Mouse (Mus musculus): ENCODE data around the gene Cenpu.

The Cenpu gene

GRCm38 (mm10) chr8:46551615-46552440 lies at the start of gene Cenpu:
Gene Cenpu (plus strand): TSS chr8:46552028.
- peak; percentile 98 to 99 for DNase-seq

GRCm38 (mm10) chr8:46502333-46503071 lies 49.3 kb upstream of the Cenpu start:
- DNase-seq = no peak

DNA sequence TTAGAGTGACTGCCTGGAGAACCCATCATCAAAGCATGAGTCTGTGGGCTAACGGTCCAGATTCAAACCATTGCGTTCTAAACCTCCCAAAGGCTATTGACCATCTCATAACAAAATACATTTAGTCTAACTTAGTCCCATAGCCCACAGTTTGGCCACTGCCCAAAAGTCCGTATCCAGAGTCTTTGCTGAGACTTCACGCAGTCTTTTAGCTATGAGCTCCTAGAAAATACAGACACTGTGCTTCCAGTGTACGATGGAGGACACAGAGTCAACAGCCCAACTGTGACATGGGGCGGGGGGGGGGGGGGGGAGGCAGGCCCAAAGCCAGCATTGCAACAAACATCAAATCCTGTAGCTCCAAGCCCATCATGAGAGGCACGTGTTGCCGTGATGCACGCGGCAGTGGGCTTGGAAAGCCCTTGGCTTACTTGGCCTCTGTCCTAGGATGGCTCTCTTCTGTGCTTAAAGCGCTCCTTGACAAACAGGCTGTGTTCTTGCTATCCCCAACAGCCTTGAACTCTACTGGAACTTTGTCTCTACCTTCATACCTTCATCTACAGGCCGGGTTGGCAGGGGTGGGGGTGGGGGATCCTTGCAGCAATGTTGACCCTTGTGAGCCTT lies 48.6 kb upstream of the Cenpu start:
- no peak for DNase-seq

DNA sequence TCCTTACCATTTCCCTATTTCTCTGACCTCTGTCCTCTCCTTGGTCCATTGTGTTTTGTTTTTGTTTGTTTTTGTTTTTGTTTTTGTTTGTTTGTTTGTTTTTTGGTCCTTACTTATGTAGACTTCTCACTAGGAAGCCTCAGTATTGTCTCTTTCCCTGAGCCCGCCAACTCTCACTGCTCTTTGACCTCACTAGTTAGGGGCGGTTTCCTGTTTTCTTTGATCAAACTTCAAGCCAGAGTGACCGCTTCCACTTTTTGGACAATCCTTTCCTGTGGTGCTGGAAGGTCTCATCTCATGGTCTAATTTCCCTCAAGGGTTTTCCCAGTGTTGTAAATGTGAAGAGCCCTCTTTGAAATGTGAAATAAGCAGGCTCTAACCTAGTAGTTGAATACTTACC lies 47.6 kb upstream of the Cenpu start:
- DNase-seq = no peak

DNA sequence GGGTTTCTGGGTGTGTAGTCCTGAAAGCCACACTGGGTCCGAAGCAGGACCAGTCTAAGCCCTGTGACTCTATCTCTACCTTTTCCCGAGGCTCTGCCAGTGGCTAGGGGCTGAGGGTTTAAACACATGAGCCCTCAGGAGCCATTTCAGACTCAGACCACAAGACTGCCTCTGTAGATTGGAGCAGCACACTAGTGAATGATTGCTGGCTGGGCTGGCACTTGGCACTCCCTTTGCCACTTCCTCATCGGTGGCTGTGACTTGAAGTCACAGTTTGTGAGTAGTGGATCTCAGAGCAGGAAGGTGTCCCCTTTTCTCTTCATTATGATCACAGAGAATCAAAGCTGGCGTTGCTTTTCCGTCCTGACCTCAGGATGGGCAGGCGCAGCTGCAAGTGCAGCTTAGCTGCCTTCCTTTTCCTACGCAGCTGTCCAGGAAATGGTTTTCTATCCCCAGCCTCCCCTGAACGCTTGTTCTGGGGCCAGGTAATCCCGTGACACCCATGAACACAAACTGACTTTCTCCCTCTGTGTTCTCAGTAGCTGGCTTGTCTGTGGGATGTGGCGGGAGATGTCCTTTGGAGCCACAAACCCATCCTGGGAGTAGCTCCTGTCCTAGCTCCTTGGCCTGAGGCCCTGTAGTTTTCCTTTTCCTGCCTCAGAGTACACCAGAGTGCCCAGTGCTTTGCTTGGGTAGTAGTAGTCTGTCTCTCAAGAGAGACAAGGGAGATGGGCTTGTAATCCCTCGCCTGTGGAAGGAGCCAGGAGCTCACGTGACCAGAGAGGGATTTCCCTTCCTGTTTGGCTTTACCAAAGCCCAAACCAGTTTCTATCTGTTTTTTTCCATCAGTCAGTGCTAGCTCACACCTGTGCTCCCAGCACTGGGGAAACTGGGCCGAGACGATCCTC lies 43.1 kb upstream of the Cenpu start:
- peak; percentile 16 to 36 for DNase-seq

DNA sequence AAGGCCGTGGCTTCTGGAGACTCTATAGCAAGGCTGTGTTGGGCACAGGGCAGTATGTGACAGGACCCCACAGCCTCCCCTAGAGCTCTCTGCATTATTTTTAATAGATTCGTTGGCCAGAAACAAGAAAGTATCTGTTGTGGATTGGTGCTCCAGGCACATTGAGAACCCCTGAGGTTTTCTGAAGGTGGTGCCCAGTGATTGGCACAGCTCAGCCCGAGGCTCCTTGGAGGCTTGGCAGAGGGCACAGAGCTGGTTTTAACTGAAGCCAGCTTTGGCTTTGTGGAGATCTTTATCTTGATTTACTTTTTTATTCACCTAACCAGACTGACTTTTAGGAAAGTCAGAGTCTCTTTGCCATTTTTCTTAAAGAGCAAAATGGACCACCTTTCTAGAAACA lies 42.4 kb upstream of the Cenpu start:
- DNase-seq = no peak

GRCm38 (mm10) chr8:46511336-46511735 lies 40.5 kb upstream of the Cenpu start:
- peak; percentile 26 to 33 for DNase-seq

GRCm38 (mm10) chr8:46512538-46512937 lies 39.3 kb upstream of the Cenpu start:
- peak; percentile 26 to 43 for DNase-seq

DNA sequence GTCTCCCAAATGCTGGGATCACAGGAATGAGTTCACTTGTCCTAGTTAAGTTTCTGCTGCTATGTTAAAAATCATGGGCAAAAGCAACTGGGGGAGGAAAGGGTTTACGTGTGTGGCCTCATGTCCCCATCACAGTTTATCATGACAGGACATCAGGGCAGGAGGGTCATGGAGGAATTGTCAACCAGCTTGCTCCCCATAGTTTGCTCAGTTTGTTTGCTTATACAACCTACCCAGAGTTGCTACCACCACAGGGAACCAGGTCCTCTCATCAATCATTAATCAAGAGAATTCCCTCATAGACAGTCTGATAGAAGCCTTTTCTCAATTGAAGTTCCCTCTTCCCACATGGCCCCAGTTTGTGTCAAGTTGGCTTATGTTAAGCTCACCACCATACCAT lies 37.8 kb upstream of the Cenpu start:
- DNase-seq = no peak

DNA sequence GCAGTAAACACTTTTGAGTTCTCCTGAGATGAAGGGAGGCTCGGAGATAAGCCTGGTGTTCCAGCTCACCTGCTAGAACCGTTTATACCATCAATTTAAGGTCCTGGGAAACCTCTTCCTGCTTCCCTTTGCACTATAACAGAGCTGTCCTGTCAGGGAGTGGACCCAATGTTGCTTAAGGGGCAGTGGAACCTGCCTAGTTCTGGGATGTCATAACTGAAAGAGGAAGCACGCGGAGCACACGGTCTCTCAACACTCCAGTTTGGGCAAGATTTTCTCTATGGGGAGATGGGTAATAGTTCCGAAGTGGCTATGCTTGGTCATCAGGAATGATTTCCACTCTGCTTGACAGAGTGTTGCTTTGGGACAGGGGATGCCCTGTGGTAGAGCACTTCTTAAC lies 31.2 kb upstream of the Cenpu start:
- no peak for DNase-seq

GRCm38 (mm10) chr8:46526098-46526497 lies 25.7 kb upstream of the Cenpu start:
- no peak for DNase-seq

GRCm38 (mm10) chr8:46526821-46527220 lies 25.0 kb upstream of the Cenpu start:
- DNase-seq = no peak

GRCm38 (mm10) chr8:46529508-46529907 lies 22.3 kb upstream of the Cenpu start:
- no peak for DNase-seq

DNA sequence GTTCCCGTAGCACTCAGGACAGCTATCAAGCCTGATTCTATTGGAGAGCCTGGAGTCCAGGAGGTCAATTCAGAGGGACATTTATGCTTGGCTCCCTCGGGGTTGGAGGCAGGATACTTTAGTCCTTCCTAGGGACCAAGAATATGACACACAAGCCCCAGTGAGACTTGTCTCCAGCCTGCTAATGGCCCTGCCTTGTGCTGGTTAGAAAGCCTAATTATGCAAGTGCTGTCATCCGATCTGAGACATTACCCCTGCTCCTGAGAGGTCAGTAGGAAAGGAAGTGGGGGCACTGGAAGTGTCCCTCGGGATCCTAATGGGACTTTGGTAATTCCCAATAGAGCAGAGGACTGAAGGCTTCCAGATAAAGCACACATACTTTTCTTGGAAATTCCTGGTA lies 21.3 kb upstream of the Cenpu start:
- DNase-seq = no peak

- DNase-seq = no peak
These were observed 17.9 kb upstream of the Cenpu start for GRCm38 (mm10) chr8:46533926-46534325.

DNA sequence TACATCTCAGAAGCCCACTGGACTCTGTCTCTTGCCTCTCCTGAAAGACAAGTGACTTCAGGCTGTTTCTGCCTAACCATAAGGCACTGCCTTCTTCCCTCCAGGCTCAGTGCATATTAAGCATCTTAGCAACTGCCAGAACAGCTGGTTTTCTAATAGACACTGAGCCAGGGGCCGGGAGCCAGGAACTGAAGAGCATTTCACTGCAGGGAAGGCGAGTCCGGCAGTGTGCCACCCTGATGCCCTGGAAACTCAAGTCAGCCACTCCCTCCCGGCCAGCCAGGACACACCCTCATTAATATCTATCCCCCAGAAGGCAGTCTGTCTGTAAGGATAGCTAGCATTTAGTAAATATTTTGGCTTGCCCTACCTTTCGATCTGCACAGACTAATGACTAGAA lies 12.1 kb upstream of the Cenpu start:
- no peak for DNase-seq

DNA sequence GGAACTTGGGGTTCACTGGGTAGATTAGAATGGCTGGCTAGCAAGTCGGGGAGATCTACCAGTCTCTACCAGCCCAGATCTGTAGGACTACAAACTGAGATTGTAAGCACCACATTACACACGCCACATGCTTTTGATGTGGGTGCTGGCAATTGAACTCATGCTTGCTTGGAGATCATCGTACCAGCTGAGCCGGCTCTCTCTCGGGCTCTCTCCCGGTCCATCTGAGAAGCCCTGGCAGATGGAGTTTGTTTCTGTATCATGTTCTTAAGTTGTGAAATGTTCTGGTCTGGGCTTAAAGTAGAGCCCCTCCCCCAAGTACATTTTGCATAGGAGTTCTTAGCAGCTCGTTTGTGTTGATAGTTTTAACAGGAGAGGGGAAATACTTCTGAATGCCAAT lies 8.6 kb upstream of the Cenpu start:
- peak; percentile 25 to 28 for DNase-seq

DNA sequence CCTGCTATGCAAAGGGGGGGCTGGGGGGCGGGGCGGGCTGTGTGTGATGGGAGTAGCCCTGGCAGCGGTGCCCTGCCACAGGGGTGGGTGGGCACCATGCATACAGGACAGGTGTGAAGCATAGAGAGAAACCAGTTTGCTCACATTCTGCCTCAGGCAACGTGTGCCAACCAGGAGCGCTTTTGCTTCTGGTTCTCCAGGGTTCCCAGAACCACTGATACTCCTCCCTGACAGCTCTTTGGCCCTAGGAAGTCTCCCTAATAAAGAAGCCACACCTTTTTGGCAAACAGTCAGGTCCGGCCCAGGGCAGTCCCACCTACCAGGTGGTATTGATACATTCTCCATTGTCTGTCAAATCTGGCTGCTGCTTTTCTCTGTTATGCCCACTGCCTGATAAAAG lies 8.2 kb upstream of the Cenpu start:
- no peak for DNase-seq

GRCm38 (mm10) chr8:46545854-46546253 lies 6.0 kb upstream of the Cenpu start:
- DNase-seq = no peak

- DNase-seq = no peak
These were observed 5.2 kb upstream of the Cenpu start for GRCm38 (mm10) chr8:46546431-46547176.

DNA sequence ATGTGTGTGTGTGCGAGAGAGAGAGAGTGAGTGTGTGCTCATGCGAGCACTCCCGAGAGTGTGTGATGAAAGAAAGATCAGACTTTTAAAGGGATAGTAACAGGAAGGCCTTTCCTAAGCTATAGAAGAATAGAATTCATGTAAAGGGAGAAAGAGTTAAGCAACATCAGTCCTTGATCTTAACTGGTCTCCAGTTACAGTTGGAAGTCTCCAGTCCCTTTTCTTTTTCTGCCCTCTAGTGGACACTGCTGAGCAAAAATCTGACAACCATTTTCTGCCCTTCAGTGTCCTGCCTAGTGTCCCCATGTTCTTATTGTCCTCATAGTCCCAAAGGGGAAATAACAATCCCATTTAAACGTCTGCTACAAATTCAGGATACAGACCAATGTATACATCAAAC lies 4.6 kb upstream of the Cenpu start:
- no peak for DNase-seq

DNA sequence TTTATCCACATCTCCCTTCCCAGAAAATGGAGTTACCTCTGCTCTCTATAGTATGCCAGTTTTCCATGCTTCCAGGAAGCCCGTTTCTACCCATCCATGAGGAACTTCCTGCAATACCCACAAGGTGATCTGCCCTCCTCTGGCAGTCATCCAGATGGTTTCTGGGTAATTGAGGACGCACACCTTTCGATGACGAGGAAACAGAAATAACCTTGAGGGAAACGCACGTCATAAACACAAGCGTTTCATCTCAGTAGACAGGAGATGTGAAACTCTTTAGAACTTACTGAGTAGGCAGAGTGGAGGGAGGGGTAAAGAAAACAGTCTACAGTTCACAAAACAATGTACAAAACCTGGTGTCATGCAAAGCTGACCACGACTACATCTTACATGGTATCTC lies 1.8 kb upstream of the Cenpu start:
- no peak for DNase-seq
